Mouse (Mus musculus) embryonic facial prominence, embryonic 10.5 days (tissue): ENCODE measurements around the gene Cul9. TPM values are rescaled to one million over a fixed set of nuclear protein-coding genes. Genes with fewer than 3 reads are reported as not detected.
"Not testable (repeated sequence)": the region's sequence is repeated elsewhere in the genome, so short reads cannot be mapped to it uniquely, and the experiment has no call there.

Experiments
- DNase-seq: peaks from one replicate; pipeline ENCODE4 v3.0.0-alpha.2; 2017; ENCODE audit warnings: low spot score
- H3K27ac ChIP-seq: fragments of 300-500 bp; sonication (generic); replicated peaks from 2 replicates; pipeline ENCODE4 v1.5.1; 2016; ENCODE audit warnings: mild to moderate bottlenecking
- H3K27me3 ChIP-seq: fragments of 300-500 bp; sonication (generic); replicated peaks from 2 replicates; pipeline ENCODE4 v1.6.1; 2016; ENCODE audit warnings: low read depth, mild to moderate bottlenecking; ENCODE audit not compliant: poor library complexity, severe bottlenecking
- H3K36me3 ChIP-seq: fragments of 300-500 bp; sonication (generic); replicated peaks from 2 replicates; pipeline ENCODE4 v1.6.1; 2016; ENCODE audit warnings: mild to moderate bottlenecking, moderate library complexity
- H3K4me1 ChIP-seq: fragments of 300-500 bp; sonication (generic); 2 replicates; pipeline ENCODE4 v1.6.1; 2016
- H3K4me3 ChIP-seq: fragments of 300-500 bp; sonication (generic); 2 replicates; pipeline ENCODE4 v1.5.1; 2016; ENCODE audit warnings: mild to moderate bottlenecking, moderate library complexity
- H3K9me3 ChIP-seq: fragments of 300-500 bp; sonication (generic); 2 replicates; pipeline ENCODE4 v1.6.1; 2016; ENCODE audit warnings: mild to moderate bottlenecking
- WGBS: fragments of 180-500 bp; shearing (Covaris S2); methylation state at CpG from one replicate; pipeline ENCODE4 v1.1.7; 2016; 5-methylcytosine and 5-hydroxymethylcytosine counted together
- polyA plus RNA-seq: library from polyadenylated mRNA; unstranded; fragments of >200 nt; fragmentation: Nextera tagmentation; extraction: Ambion mirVana; gene quantifications from 2 replicates; pipeline ENCODE4 v1.2.1, GENCODE M21; 2016

The Cul9 gene
- polyA plus RNA-seq, 1 experiment from 2014 or later, result 6.1 TPM

DNA sequence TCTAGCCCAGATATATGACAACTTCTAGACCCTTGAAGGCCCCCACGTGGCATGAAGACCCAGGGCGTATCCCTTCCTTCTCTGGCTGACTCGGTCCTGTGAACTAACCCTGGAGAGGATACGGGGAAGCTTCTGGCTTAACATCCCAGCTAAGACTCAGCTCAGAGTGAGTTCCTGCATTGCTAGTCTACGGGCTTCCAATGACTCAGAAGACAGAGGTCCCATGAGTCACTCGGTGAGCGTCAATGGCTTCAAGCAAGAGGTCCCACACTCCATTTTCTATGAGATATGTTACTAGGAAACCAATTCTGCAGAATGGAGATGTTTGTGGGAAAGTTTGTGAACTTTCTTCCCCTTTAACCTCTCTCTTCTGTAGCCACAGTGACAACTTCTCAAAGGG lies 28.3 kb upstream of the Cul9 start:
- H3K9me3 ChIP-seq, result no peaks in the 10 kb centered on the region
- no peaks in the 10 kb centered on the region for H3K4me1 ChIP-seq
- peaks cover 97% of the 10 kb centered on the region for H3K36me3 ChIP-seq
- WGBS, result 93% methylated on average over 7 of the region's 7 CpGs
- no peak overlapping the region for H3K27ac ChIP-seq
- no peaks in the 10 kb centered on the region for H3K27me3 ChIP-seq
- DNase-seq, result no peak
- no peak overlapping the region for H3K4me3 ChIP-seq

- no peak overlapping the region for H3K27ac ChIP-seq
- 87% methylated on average over 11 of the region's 11 CpGs for WGBS
- H3K36me3 ChIP-seq, result peaks cover 98% of the 10 kb centered on the region
- no peaks in the 10 kb centered on the region for H3K27me3 ChIP-seq
- H3K4me3 ChIP-seq, result no peak overlapping the region
- DNase-seq, result no peak
- H3K9me3 ChIP-seq, result no peaks in the 10 kb centered on the region
- no peaks in the 10 kb centered on the region for H3K4me1 ChIP-seq
Observed at GRCm38 (mm10) chr17:46571005-46571404, 24.8 kb upstream of the Cul9 start.

- Histone ChIP-seq H3K4me1 (peaks cover 34% of the 10 kb centered on the region), H3K27me3 (no peaks in the 10 kb centered on the region), H3K27ac (no peak overlapping the region), H3K4me3 (no peak overlapping the region), H3K36me3 (peaks cover 15% of the 10 kb centered on the region), H3K9me3 (no peaks in the 10 kb centered on the region)
- 95% methylated on average over 6 of the region's 6 CpGs for WGBS
- DNase-seq, result no peak
Observed at GRCm38 (mm10) chr17:46559146-46559545, 13.0 kb upstream of the Cul9 start.

GRCm38 (mm10) chr17:46558151-46558550 lies 12.0 kb upstream of the Cul9 start:
- Histone ChIP-seq H3K4me3 (no peak overlapping the region), H3K27me3 (no peaks in the 10 kb centered on the region), H3K4me1 (peaks cover 44% of the 10 kb centered on the region), H3K9me3 (no peaks in the 10 kb centered on the region), H3K27ac (no peak overlapping the region), H3K36me3 (peaks cover 5% of the 10 kb centered on the region)
- WGBS, result 88% methylated on average over 5 of the region's 5 CpGs
- DNase-seq, result no peak

DNA sequence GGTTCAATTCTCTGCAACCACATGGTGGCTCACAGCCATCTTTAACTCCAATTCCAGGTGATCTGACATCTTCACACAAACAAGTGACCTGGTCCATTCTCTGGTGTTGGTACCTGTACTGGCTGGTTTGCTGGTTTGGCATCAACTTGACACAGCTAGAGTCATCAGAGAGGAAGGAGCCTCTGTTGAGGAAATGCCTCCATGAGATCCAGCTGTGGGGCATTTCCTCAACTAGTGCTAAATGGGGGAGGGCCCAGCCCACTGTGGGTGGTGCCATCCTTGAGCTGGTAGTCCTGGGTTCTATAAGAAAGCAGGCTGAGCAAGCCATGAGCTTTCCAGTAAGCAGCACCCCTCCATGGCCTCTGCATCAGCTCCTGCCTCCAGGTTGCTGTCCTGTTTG lies 11.1 kb upstream of the Cul9 start:
- Histone ChIP-seq H3K4me3 (peak overlapping the region; percentile 97; the same call in 1 of the 2 replicates), H3K27ac (peak overlapping the region; percentile 99), H3K4me1 (peaks cover 52% of the 10 kb centered on the region)
- H3K36me3 ChIP-seq, DNase-seq, H3K9me3 ChIP-seq, H3K27me3 ChIP-seq: not testable (repeated sequence)

DNA sequence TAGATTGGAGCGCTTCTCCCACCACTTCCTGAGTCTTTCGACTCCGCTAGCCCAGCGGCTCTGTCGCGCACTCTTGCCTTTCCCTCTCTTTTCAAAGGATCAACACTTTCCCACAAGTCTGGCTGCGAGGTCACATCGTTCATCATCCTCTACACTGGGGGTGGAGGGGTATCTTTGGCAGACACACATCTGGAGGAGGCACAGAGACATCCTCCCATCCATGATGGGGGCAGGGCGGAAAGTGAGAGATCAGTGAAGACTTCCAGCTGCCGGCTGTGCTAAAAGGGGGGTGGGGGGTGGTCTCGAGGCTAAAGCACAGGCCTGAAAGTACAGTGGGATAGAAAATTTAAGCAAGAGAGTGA lies 10.4 kb upstream of the Cul9 start:
- Histone ChIP-seq H3K36me3 (peaks cover 9% of the 10 kb centered on the region), H3K4me1 (peaks cover 58% of the 10 kb centered on the region), H3K27ac (peak overlapping the region; percentile 99), H3K9me3 (no peaks in the 10 kb centered on the region), H3K4me3 (peak overlapping the region; percentile 97), H3K27me3 (no peaks in the 10 kb centered on the region)
- WGBS, result under 1% methylated on average over 11 of the region's 11 CpGs
- peak; percentile 70 for DNase-seq

DNA sequence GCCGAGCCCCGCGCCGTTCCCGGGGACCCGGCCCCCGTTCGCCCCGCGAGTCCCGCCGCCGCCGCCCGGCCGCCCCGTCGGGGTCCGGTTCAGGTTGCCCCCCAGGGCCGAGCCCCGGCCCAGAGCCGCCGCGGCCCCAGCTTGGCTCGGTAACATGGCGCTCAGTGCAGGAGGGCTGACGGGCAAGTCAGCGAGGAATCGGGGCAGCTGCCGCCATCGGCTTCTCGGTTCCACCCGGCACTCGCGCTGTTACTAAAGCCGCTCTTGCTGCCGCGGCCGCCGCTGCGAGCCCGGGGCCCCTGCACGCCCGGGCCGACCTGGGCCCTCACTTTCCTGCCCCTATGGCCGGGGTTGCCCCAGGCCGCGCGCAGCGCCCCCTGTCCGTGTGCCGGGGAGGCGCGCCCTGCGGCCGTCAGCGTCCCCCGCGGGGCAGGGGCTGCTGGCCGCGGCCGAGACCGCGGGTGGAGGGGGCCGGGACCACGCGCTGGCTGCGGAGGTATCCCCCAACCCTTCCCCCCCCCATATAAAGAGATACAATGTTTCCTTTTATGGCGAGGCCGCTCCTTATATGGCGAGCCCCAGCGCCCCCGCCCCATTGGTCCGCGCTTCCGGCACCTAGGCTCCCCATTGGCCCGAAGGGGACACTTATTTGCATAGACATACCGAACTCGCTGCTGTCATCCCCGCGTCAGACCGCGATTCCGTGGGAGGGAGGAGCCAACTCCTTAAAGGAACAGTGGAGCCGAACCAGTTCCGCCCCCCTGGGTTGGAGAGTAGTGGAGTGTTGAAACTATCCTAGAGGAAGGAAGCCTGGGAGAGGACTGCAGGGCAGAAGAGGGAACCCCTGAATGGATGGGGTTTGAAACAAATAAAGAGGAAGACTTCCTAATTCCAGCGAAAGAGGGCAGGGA lies 9.7 kb upstream of the Cul9 start, which contains the start of gene Srf:
Gene Srf (minus strand): TSS at position 503 of the 911 bp plus-strand sequence.
- Histone ChIP-seq H3K4me3 (peak within 1 kb of the TSS; percentile 97), H3K4me1 (peaks cover 58% of the 10 kb centered on the region), H3K27me3 (no peaks in the 10 kb centered on the region), H3K36me3 (peaks cover 16% of the 10 kb centered on the region), H3K9me3 (no peaks in the 10 kb centered on the region), H3K27ac (peak within 1 kb of the TSS; percentile 99)
- peak; percentile 98 for DNase-seq
- WGBS, result 0% methylated on average over 87 of the region's 87 CpGs

GRCm38 (mm10) chr17:46554977-46555672 lies 8.9 kb upstream of the Cul9 start:
- WGBS, result under 1% methylated on average over 75 of the region's 75 CpGs
- Histone ChIP-seq H3K4me3 (peak overlapping the region; percentile 97), H3K27ac (peak overlapping the region; percentile 99), H3K27me3 (no peaks in the 10 kb centered on the region), H3K36me3 (peaks cover 24% of the 10 kb centered on the region), H3K9me3 (no peaks in the 10 kb centered on the region), H3K4me1 (peaks cover 58% of the 10 kb centered on the region)
- DNase-seq, result peak; percentile 79

- DNase-seq, result no peak
- Histone ChIP-seq H3K27me3 (no peaks in the 10 kb centered on the region), H3K4me3 (peak overlapping the region; percentile 97), H3K9me3 (no peaks in the 10 kb centered on the region), H3K27ac (peak overlapping the region; percentile 99), H3K4me1 (peaks cover 58% of the 10 kb centered on the region), H3K36me3 (peaks cover 29% of the 10 kb centered on the region)
- under 1% methylated on average over 11 of the region's 11 CpGs for WGBS
Observed at GRCm38 (mm10) chr17:46554646-46554976, 8.4 kb upstream of the Cul9 start.

DNA sequence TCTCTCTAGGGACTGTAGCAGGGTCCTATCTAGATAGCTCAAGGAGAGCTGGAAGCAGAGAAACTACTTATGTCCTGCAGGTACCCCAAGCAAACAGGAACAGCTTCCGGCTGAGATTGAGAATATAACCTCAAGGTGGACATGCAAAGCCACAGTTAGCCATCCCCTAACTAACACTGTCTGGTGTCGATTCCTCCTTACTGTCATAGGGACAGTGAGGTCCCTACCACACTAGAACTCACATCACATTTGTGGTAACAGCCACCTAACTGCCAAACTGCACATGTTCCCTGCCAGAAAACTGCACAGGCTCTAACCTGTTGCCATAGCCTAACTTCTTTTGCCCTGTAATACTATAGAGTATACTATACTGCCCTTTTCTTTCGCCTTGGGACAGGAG lies 7.7 kb upstream of the Cul9 start:
- peaks cover 58% of the 10 kb centered on the region for H3K4me1 ChIP-seq
- H3K9me3 ChIP-seq, result no peaks in the 10 kb centered on the region
- H3K27ac ChIP-seq, result no peak overlapping the region; the same call in 1 of the 2 replicates
- peaks cover 35% of the 10 kb centered on the region for H3K36me3 ChIP-seq
- peaks cover under 1% of the 10 kb centered on the region; the same call in 1 of the 2 replicates for H3K27me3 ChIP-seq
- H3K4me3 ChIP-seq, result peak overlapping the region; percentile 97
- no peak for DNase-seq
- WGBS, result 70% methylated on average over 3 of the region's 3 CpGs

- 43% methylated on average over 11 of the region's 11 CpGs for WGBS
- Histone ChIP-seq H3K9me3 (no peaks in the 10 kb centered on the region), H3K36me3 (peaks cover 40% of the 10 kb centered on the region), H3K27me3 (peaks cover 5% of the 10 kb centered on the region), H3K4me3 (peak overlapping the region; percentile 97), H3K27ac (peak overlapping the region; percentile 59), H3K4me1 (peaks cover 62% of the 10 kb centered on the region)
- DNase-seq, result peak; percentile 35
Observed at GRCm38 (mm10) chr17:46553469-46553868, 7.3 kb upstream of the Cul9 start.

GRCm38 (mm10) chr17:46552841-46553423 lies 6.7 kb upstream of the Cul9 start:
- WGBS, result 1% methylated on average over 24 of the region's 24 CpGs
- peak overlapping the region; percentile 97 for H3K4me3 ChIP-seq
- H3K4me1 ChIP-seq, result peaks cover 65% of the 10 kb centered on the region
- H3K9me3 ChIP-seq, result no peaks in the 10 kb centered on the region
- H3K36me3 ChIP-seq, result peaks cover 45% of the 10 kb centered on the region
- H3K27me3 ChIP-seq, result peaks cover 7% of the 10 kb centered on the region
- peak overlapping the region; percentile 59 for H3K27ac ChIP-seq
- DNase-seq, result peak; percentile 88
